Mouse (Mus musculus): ENCODE results near the gene Tmem106a.
"Not testable (repeated sequence)": the region's sequence is repeated elsewhere in the genome, so short reads cannot be mapped to it uniquely, and the experiment has no call there.

GRCm38 (mm10) chr11:101628733-101629417 lies 46.8 kb downstream of the Tmem106a start:
- not testable (repeated sequence) for TF ChIP-seq POLR2A (IDR thresholded peaks at IDR 0.05; ENCODE audit: control insufficient read depth, extremely low read depth, insufficient read depth, low read length, poor library complexity); CTCF (IDR thresholded peaks at IDR 0.05; ENCODE audit: borderline replicate concordance, control insufficient read depth, extremely low read depth, insufficient read depth, low read length, poor library complexity)
